Mouse (Mus musculus): ENCODE measurements around the gene Arl11.

GRCm38 (mm10) chr14:61350808-61351207 lies 41.3 kb downstream of the Arl11 start:
- no peak for TF ChIP-seq CTCF (IDR thresholded peaks at IDR 0.05; ENCODE audit: borderline replicate concordance, extremely low read depth, insufficient read depth, insufficient read length)
- no peak for TF ChIP-seq POLR2A (IDR thresholded peaks at IDR 0.05; ENCODE audit: borderline replicate concordance, extremely low read depth, insufficient read depth, insufficient read length, poor library complexity, severe bottlenecking)

All from brain, embryonic 14.5 days (tissue).